Mouse (Mus musculus) bone marrow macrophage, adult 2 months (primary cell): ENCODE results near the gene Cox14. TPM values are rescaled to one million over a fixed set of nuclear protein-coding genes. Genes with fewer than 3 reads are reported as not detected.

Experiments
- H3K27ac ChIP-seq: 2 replicates; pipeline ENCODE4 v1.5.1; 2012; ENCODE audit warnings: low read depth, low read length; ENCODE audit not compliant: insufficient read depth
- H3K4me1 ChIP-seq: 2 replicates; pipeline ENCODE4 v1.6.1; 2012; ENCODE audit warnings: low read length; ENCODE audit not compliant: control insufficient read depth, insufficient read depth
- H3K4me3 ChIP-seq: 2 replicates; pipeline ENCODE4 v1.5.1; 2012; ENCODE audit warnings: mild to moderate bottlenecking, low read length, moderate library complexity; ENCODE audit not compliant: insufficient read depth
- CTCF ChIP-seq: IDR thresholded peaks from 2 replicates; pipeline ENCODE4 v1.5.1; 2012; ENCODE audit warnings: low read depth, mild to moderate bottlenecking, low read length, moderate library complexity
- POLR2A ChIP-seq: IDR thresholded peaks from 2 replicates; pipeline ENCODE4 v1.6.1; 2012; ENCODE audit warnings: mild to moderate bottlenecking, low read depth, low read length, borderline replicate concordance
- polyA plus RNA-seq: library from polyadenylated mRNA; stranded (reverse); fragments of >200 nt; gene quantifications from 2 replicates; pipeline ENCODE4 v1.2.4, GENCODE M21; 2012; ENCODE audit not compliant: missing spikeins, insufficient read depth, insufficient read length

Gene Cox14
- polyA plus RNA-seq, 1 experiment = 62.3 TPM

DNA sequence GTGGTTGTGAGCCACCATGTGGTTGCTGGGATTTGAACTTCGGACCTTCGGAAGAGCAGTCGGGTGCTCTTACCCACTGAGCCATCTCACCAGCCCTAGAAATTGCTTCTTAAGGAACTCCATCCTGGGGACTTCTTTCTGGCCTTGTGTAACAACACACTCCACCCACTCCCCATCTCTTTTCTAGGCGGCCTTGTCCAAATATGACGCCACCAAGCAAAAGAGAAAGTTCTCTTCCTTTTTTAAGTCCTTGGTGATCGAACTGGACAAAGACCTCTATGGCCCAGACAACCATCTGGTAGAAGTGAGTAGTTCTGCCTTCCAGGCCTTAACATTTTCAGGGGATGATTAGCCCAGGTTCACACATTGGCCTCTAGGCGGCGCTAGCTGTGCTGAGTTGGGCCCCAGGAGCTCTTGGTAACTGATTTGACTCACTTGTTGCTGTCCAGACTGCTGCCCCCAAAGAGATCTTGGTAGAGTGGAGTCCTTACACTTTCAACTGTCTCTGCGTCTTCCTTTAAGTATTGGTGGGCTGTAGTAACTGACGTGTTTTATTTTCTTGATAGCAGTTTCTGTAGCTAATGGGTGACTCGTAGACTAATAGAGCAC, 19.9 kb upstream of the Cox14 start, which contains the start of gene Gm17349:
Gene Gm17349 (minus strand): TSS at position 51 of the 609 bp plus-strand sequence.
- Histone ChIP-seq H3K27ac (no peak within 1 kb of the TSS), H3K4me3 (no peak within 1 kb of the TSS), H3K4me1 (peaks cover 8% of the 10 kb centered on the region)
- peak; percentile 78 for TF ChIP-seq CTCF
- TF ChIP-seq POLR2A = no peak

DNA sequence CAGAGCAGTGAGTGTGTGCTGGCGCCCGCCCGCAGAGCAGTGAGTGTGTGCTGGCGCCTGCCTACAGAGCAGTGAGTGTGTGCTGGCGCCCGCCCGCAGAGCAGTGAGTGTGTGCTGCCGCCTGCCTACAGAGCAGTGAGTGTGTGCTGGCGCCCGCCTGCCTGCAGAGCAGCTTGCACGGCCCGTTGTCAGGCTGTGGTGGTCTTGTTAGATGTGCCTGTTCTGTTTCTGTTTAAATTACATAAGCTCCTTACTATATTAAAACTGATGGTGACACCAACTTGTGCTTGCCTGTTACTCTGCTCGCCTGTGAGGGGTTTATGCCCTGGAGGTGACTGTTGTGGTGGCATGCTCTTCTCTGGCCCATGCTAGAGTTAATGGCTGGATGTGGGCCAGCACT, 17.2 kb upstream of the Cox14 start:
- no peak overlapping the region for H3K4me3 ChIP-seq
- no peak for TF ChIP-seq POLR2A
- no peak for TF ChIP-seq CTCF
- no peak overlapping the region for H3K27ac ChIP-seq
- no peaks in the 10 kb centered on the region; the same call in 1 of the 2 replicates for H3K4me1 ChIP-seq

DNA sequence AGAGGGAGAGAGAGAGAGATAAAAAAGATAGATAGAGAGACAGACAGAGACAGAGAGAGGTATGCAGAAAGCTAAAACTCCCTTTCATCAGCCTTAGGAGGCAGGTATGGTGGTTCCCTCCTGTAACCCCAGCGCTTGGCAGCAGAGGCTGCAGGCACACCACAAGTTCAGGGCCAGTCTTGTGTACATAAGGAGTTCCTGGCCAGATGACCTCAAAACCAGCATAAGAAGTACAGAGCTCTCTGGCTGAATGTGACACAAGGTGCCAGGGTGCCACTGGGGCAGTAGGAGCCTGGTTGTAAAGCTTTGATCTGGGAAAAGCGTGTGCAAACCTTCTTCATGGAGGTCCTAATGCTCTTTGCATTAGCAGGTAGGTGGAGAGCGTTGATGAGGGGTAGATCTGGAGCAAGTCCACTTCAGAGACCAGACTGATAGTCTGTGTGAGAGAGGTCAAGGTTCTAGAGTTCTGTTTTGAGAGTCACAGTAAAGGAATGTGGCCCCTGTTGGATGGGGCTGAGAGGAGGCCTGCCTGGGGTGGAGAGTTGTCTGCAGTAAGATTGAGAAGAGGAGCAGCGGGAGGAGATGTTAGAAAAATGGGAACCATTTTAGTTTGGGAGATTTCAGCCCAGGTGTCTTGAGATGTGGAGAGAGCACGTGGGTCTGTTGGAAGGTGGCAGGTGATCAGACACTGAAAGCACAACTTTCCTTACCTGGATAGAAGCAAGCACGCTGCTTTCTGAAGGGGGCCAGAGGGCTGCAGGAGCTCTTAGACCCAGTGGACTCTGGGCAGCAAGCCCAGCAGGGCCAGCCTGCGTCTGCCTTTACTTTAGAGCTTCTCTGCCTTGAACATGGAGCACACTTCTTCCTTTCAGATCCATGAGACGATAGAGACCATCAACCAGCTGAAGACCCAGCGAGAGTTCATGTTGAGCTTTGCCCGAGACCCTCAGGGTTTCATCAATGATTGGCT, 14.9 kb upstream of the Cox14 start:
- Histone ChIP-seq H3K4me1 (peaks cover 6% of the 10 kb centered on the region), H3K27ac (no peak overlapping the region), H3K4me3 (no peak overlapping the region)
- no peak for TF ChIP-seq CTCF
- no peak for TF ChIP-seq POLR2A

- H3K4me3 ChIP-seq = no peak overlapping the region
- H3K27ac ChIP-seq = no peak overlapping the region
- peaks cover 15% of the 10 kb centered on the region for H3K4me1 ChIP-seq
- no peak for TF ChIP-seq CTCF
- no peak for TF ChIP-seq POLR2A
These were observed 13.9 kb upstream of the Cox14 start for GRCm38 (mm10) chr15:99711491-99711890.

- Histone ChIP-seq H3K4me3 (no peak overlapping the region), H3K4me1 (peaks cover 15% of the 10 kb centered on the region), H3K27ac (no peak overlapping the region)
- no peak for TF ChIP-seq CTCF
- no peak for TF ChIP-seq POLR2A
These were observed 12.5 kb upstream of the Cox14 start for GRCm38 (mm10) chr15:99712666-99713559.

- no peak for TF ChIP-seq CTCF
- no peak for TF ChIP-seq POLR2A
- Histone ChIP-seq H3K4me3 (no peak overlapping the region), H3K27ac (no peak overlapping the region), H3K4me1 (peaks cover 15% of the 10 kb centered on the region)
These were observed 11.8 kb upstream of the Cox14 start for GRCm38 (mm10) chr15:99713569-99713968.

DNA sequence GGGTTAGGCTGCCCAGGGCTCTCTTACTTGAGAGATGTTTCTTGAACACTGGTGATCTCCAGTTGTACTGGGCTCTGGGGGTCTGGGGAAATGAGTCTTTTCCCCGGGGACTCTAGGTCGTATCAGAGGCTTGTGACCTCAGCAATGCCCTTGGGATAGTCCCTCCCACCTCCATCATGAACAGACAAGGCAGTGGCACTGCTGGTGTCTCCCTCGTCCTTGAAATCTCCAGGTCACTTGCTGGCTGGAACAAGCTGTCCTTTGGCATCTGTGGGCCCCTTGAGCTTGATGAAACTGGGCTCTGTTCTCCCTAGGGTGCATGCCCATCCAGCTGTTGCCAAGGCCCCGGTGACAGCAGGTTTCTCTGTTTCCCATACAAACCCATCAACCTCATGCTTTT, 11.2 kb upstream of the Cox14 start:
- no peak for TF ChIP-seq CTCF
- TF ChIP-seq POLR2A = no peak
- Histone ChIP-seq H3K4me3 (no peak overlapping the region), H3K4me1 (peaks cover 15% of the 10 kb centered on the region), H3K27ac (no peak overlapping the region)

DNA sequence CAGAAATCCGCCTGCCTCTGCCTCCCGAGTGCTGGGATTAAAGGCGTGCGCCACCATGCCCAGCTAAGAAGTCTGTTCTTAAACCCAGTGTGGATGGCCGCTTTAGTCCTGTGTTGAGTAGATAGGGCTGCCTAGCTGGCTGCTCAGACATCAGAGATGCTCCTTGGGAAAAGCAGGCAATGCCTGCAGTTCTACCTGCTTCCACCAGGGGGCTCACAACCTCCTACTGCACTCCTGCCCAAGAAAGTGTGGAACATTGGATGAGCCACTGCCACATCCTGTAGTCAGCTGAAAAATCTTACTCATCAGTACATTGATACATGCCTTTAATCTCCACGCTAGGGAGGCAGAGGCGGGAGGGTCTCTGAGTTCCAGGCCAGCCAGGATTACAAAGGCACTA, 10.6 kb upstream of the Cox14 start:
- Histone ChIP-seq H3K27ac (peak overlapping the region; percentile 82), H3K4me3 (no peak overlapping the region), H3K4me1 (peaks cover 15% of the 10 kb centered on the region)
- TF ChIP-seq POLR2A (no peak), CTCF (peak; percentile 78)

- Histone ChIP-seq H3K4me1 (peaks cover 15% of the 10 kb centered on the region), H3K4me3 (no peak overlapping the region), H3K27ac (peak overlapping the region; percentile 82)
- TF ChIP-seq CTCF = no peak
- no peak for TF ChIP-seq POLR2A
These were observed 10.0 kb upstream of the Cox14 start for GRCm38 (mm10) chr15:99715361-99715865.
